Mouse (Mus musculus) granulocyte monocyte progenitor cell, adult 5-6 weeks (primary cell): ENCODE measurements around the gene Sema4b. TPM values are rescaled to one million over a fixed set of nuclear protein-coding genes. Genes with fewer than 3 reads are reported as not detected.
A peak's percentile ranks its signal among the peaks of the same experiment; 100 is the strongest.

ENCODE experiments used
- ATAC-seq: replicated peaks from 2 replicates; pipeline ENCODE4 v1.8.0; 2016; ENCODE audit warnings: mild to moderate bottlenecking, moderate TSS enrichment, inconsistent platforms; ENCODE audit not compliant: poor library complexity, severe bottlenecking
- total RNA-seq, 2 experiments: library from RNA; stranded (forward) in 1 of 2; stranded (reverse) in 1 of 2; fragments of 200-712, 200-1000 nt in 1 of 2; fragments of >200 nt in 1 of 2; fragmentation: Nextera tagmentation in 1 of 2; gene quantifications; 2 replicates each; pipeline ENCODE4 v1.2.3; 2014 to 2017

Gene Sema4b
- total RNA-seq, 2 experiments from 2014 or later = 3.6 to 6.6 TPM

GRCm38 (mm10) chr7:80195576-80196263 lies 9.1 kb downstream of the Sema4b start:
- no peak for ATAC-seq

- no peak for ATAC-seq
Measured at GRCm38 (mm10) chr7:80197371-80197770, 10.7 kb downstream of the Sema4b start.

GRCm38 (mm10) chr7:80197941-80198778 lies 11.5 kb downstream of the Sema4b start:
- ATAC-seq = peak; percentile 79

- ATAC-seq = no peak
Measured at GRCm38 (mm10) chr7:80198863-80199262, 12.2 kb downstream of the Sema4b start.

- no peak for ATAC-seq
Measured at GRCm38 (mm10) chr7:80199286-80199685, 12.6 kb downstream of the Sema4b start.

GRCm38 (mm10) chr7:80199851-80200587 lies 13.4 kb downstream of the Sema4b start:
- ATAC-seq = no peak

GRCm38 (mm10) chr7:80200588-80200945 lies 13.9 kb downstream of the Sema4b start:
- no peak for ATAC-seq

GRCm38 (mm10) chr7:80200963-80201539 lies 14.4 kb downstream of the Sema4b start:
- ATAC-seq = no peak

GRCm38 (mm10) chr7:80201888-80202540 lies 15.4 kb downstream of the Sema4b start:
- ATAC-seq = no peak

- peak; percentile 28 for ATAC-seq
Measured at GRCm38 (mm10) chr7:80202961-80203360, 16.3 kb downstream of the Sema4b start.

- ATAC-seq = peak; percentile 79
Measured at GRCm38 (mm10) chr7:80203638-80204096, 17.0 kb downstream of the Sema4b start.

GRCm38 (mm10) chr7:80204362-80204761 lies 17.7 kb downstream of the Sema4b start:
- no peak for ATAC-seq

- no peak for ATAC-seq
Measured at GRCm38 (mm10) chr7:80204961-80205360, 18.3 kb downstream of the Sema4b start.

- no peak for ATAC-seq
Measured at GRCm38 (mm10) chr7:80205705-80206589, 19.3 kb downstream of the Sema4b start.

- no peak for ATAC-seq
Measured at GRCm38 (mm10) chr7:80207314-80207731, 20.7 kb downstream of the Sema4b start.

GRCm38 (mm10) chr7:80208026-80208642 lies 21.5 kb downstream of the Sema4b start:
- ATAC-seq = no peak

GRCm38 (mm10) chr7:80208738-80209430 lies 22.2 kb downstream of the Sema4b start:
- peak; percentile 18 for ATAC-seq

GRCm38 (mm10) chr7:80209669-80210068 lies 23.0 kb downstream of the Sema4b start:
- ATAC-seq = peak; percentile 86
